Comparison of ENCODE assay signal across 14 mouse cellular contexts in genomic region chr2:11210241-11210916, GRCm38 (mm10). TPM values are rescaled to one million over a fixed set of nuclear protein-coding genes. Genes with fewer than 3 reads are reported as not detected.
DNase-seq lines count a peak whose midpoint lies in the region; ATAC-seq and TF ChIP-seq lines count a peak whose summit lies in the region.
"Had no signal": no experiment of that assay in that cellular context is flagged by ENCODE, and none has a peak within 500 bp of the region (broad histone marks: within the 10 kb centered on the region; RNA-seq: fewer than 3 reads in every experiment).

No protein-coding gene starts in this region.

- peak; percentile 51; the same call in 1 of the 2 replicates for ATAC-seq in embryonic facial prominence, embryonic 15.5 days (ENCODE audit: insufficient number of reproducible peaks, low FRiP score, low TSS enrichment, low read depth)
- peak; percentile 40; the same call in 1 of the 2 replicates for ATAC-seq in hindbrain, postnatal 0 days
- ATAC-seq in midbrain, embryonic 15.5 days (replicated peaks) = peak; percentile 59
- ATAC-seq: activated CD4-positive, CD25-positive, alpha-beta regulatory T cell, adult 4 months had no signal

- WGBS in embryonic facial prominence, embryonic 15.5 days = 58% methylated on average over 8 of the region's 8 CpGs
- WGBS in hindbrain, postnatal 0 days = 60% methylated on average over 8 of the region's 8 CpGs
- WGBS in midbrain, embryonic 15.5 days = 67% methylated on average over 8 of the region's 8 CpGs

- H3K4me1 ChIP-seq in embryonic facial prominence, embryonic 15.5 days = no peaks in the 10 kb centered on the region
- H3K4me1 ChIP-seq in hindbrain, postnatal 0 days (ENCODE audit: insufficient read depth, low read length) = no peaks in the 10 kb centered on the region
- no peaks in the 10 kb centered on the region for H3K4me1 ChIP-seq in midbrain, embryonic 15.5 days
- H3K4me1 ChIP-seq: liver, embryonic 15.5 days had no signal

- DNase-seq in heart, adult 11 months = peak; percentile 83
- DNase-seq in heart, postnatal 25 days (ENCODE audit: low spot score) = no peak
- DNase-seq in hindbrain, postnatal 0 days (ENCODE audit: low spot score) = peak; percentile 9
- DNase-seq in c-Kit-positive CD71-positive TER-119-positive erythroid progenitor cells, embryonic 14.5 days (ENCODE audit: low spot score) = no peak
- no peak for DNase-seq in thymus, postnatal 4 days
- no peak for DNase-seq in thymus, postnatal 0 days (ENCODE audit: low spot score)
- DNase-seq: B cell, adult 2 months; heart, postnatal 14 days; kidney, adult 8-10 months; right cerebral cortex, postnatal 25 days had no signal

- no peak for TF ChIP-seq CTCF in hindbrain, postnatal 0 days (IDR thresholded peaks at IDR 0.05; ENCODE audit: low read depth)

- H3K4me2 ChIP-seq in embryonic facial prominence, embryonic 15.5 days (replicated peaks) = no peak overlapping the region
- no peak overlapping the region for H3K4me2 ChIP-seq in hindbrain, postnatal 0 days (ENCODE audit: low read depth, low read length)
- H3K4me2 ChIP-seq in midbrain, embryonic 15.5 days = no peak overlapping the region
- H3K4me2 ChIP-seq: liver, embryonic 15.5 days had no signal

- H3K27me3 ChIP-seq in embryonic facial prominence, embryonic 15.5 days = no peaks in the 10 kb centered on the region
- no peaks in the 10 kb centered on the region for H3K27me3 ChIP-seq in hindbrain, postnatal 0 days (ENCODE audit: insufficient read depth, low read length)
- no peaks in the 10 kb centered on the region for H3K27me3 ChIP-seq in midbrain, embryonic 15.5 days (replicated peaks)
- H3K27me3 ChIP-seq: liver, embryonic 15.5 days had no signal

- H3K36me3 ChIP-seq in embryonic facial prominence, embryonic 15.5 days = no peaks in the 10 kb centered on the region
- no peaks in the 10 kb centered on the region for H3K36me3 ChIP-seq in hindbrain, postnatal 0 days (ENCODE audit: insufficient read depth, low read length)
- no peaks in the 10 kb centered on the region for H3K36me3 ChIP-seq in midbrain, embryonic 15.5 days (replicated peaks)
- H3K36me3 ChIP-seq: liver, embryonic 15.5 days had no signal

- no peak overlapping the region for H3K4me3 ChIP-seq in embryonic facial prominence, embryonic 15.5 days (replicated peaks)
- no peak overlapping the region for H3K4me3 ChIP-seq in hindbrain, postnatal 0 days (ENCODE audit: low read length)
- H3K4me3 ChIP-seq in midbrain, embryonic 15.5 days = no peak overlapping the region
- H3K4me3 ChIP-seq: liver, embryonic 15.5 days had no signal

- H3K9ac ChIP-seq in embryonic facial prominence, embryonic 15.5 days = no peak overlapping the region
- no peak overlapping the region for H3K9ac ChIP-seq in hindbrain, postnatal 0 days (replicated peaks; ENCODE audit: low read length)
- H3K9ac ChIP-seq in midbrain, embryonic 15.5 days = no peak overlapping the region
- H3K9ac ChIP-seq: liver, embryonic 15.5 days had no signal

- no peaks in the 10 kb centered on the region for H3K9me3 ChIP-seq in embryonic facial prominence, embryonic 15.5 days (replicated peaks)
- H3K9me3 ChIP-seq in hindbrain, postnatal 0 days (ENCODE audit: low read length) = no peaks in the 10 kb centered on the region
- H3K9me3 ChIP-seq in midbrain, embryonic 15.5 days = no peaks in the 10 kb centered on the region
- H3K9me3 ChIP-seq: liver, embryonic 15.5 days had no signal

- H3K27ac ChIP-seq in embryonic facial prominence, embryonic 15.5 days (replicated peaks) = no peak overlapping the region
- no peak overlapping the region for H3K27ac ChIP-seq in hindbrain, postnatal 0 days
- no peak overlapping the region for H3K27ac ChIP-seq in midbrain, embryonic 15.5 days
- H3K27ac ChIP-seq: liver, embryonic 15.5 days had no signal

- intact Hi-C loops in heart, postnatal 25 days (cut with DNase I) = no loop called here

RNA-seq across cellular contexts. Expression of gene Prkcq, which starts 38.5 kb away (rescaled TPM):
- 1 to 10 TPM; 1.6 to 2.0 TPM for total RNA-seq in heart, postnatal 25 days (2021)
- polyA plus RNA-seq in embryonic facial prominence, embryonic 15.5 days (2015; fragmentation: Nextera tagmentation; extraction: Ambion mirVana) = 6.9 and 7.1 TPM in 2 replicates
- 12.9 and 13.5 TPM in 2 replicates for total RNA-seq in hindbrain, postnatal 0 days (2014; rRNA removed)
- 14.8 and 18.1 TPM in 2 replicates for polyA plus RNA-seq in hindbrain, postnatal 0 days (2015; fragmentation: Nextera tagmentation; extraction: Ambion mirVana)
- 5.6 and 6.9 TPM in 2 replicates for polyA plus RNA-seq in midbrain, embryonic 15.5 days (2015; fragmentation: Nextera tagmentation; extraction: Ambion mirVana)
- polyA plus RNA-seq in thymus, postnatal 0 days (2015; fragmentation: Nextera tagmentation; extraction: Ambion mirVana) = 54.6 and 63.1 TPM in 2 replicates

Comparison
In these comparisons a context has a peak if more than half of its experiments do, and no peak if none do; other contexts are left out.
1. DNase-seq: peak in heart, adult 11 months (single experiment) and hindbrain, postnatal 0 days (single experiment); none in heart, postnatal 25 days (single experiment), c-Kit-positive CD71-positive TER-119-positive erythroid progenitor cells, embryonic 14.5 days (single experiment), thymus, postnatal 4 days (single experiment) and thymus, postnatal 0 days (single experiment).
2. Peak in every context shown above with its lines, with median percentiles within 50 percentile points of each other: ATAC-seq.